Mouse (Mus musculus): ENCODE data around the gene Eef2k.
A peak's percentile ranks its signal among the peaks of the same experiment; 100 is the strongest.
"Not testable (repeated sequence)": the region's sequence is repeated elsewhere in the genome, so short reads cannot be mapped to it uniquely, and the experiment has no call there.

Gene Eef2k

GRCm38 (mm10) chr7:120881451-120881850, 38.8 kb downstream of the Eef2k start:
- no peak for DNase-seq (ENCODE audit: low spot score)

GRCm38 (mm10) chr7:120882674-120883073, 40.0 kb downstream of the Eef2k start:
- no peak for DNase-seq (ENCODE audit: low spot score)

GRCm38 (mm10) chr7:120883523-120884290, 41.1 kb downstream of the Eef2k start:
- DNase-seq (ENCODE audit: low spot score) = no peak

- DNase-seq (ENCODE audit: low spot score) = no peak
Measured at GRCm38 (mm10) chr7:120884746-120885145, 42.1 kb downstream of the Eef2k start.

- no peak for DNase-seq (ENCODE audit: low spot score)
Measured at GRCm38 (mm10) chr7:120893123-120893522, 50.5 kb downstream of the Eef2k start.

- DNase-seq (ENCODE audit: low spot score) = no peak
Measured at GRCm38 (mm10) chr7:120897054-120897453, 54.4 kb downstream of the Eef2k start.

- no peak for DNase-seq (ENCODE audit: low spot score)
Measured at GRCm38 (mm10) chr7:120897711-120898335, 55.2 kb downstream of the Eef2k start.

- DNase-seq (ENCODE audit: low spot score) = no peak
Measured at GRCm38 (mm10) chr7:120900191-120900590, 57.6 kb downstream of the Eef2k start.

- DNase-seq (ENCODE audit: low spot score) = no peak
Measured at GRCm38 (mm10) chr7:120901701-120902100, 59.1 kb downstream of the Eef2k start.

GRCm38 (mm10) chr7:120902931-120903330, 60.3 kb downstream of the Eef2k start:
- no peak for DNase-seq (ENCODE audit: low spot score)

GRCm38 (mm10) chr7:120910172-120910571, 67.5 kb downstream of the Eef2k start:
- DNase-seq (ENCODE audit: low spot score) = peak; percentile 52

- not testable (repeated sequence) for DNase-seq (ENCODE audit: low spot score)
Measured at GRCm38 (mm10) chr7:120911268-120911667, 68.6 kb downstream of the Eef2k start.

- no peak for DNase-seq (ENCODE audit: low spot score)
Measured at GRCm38 (mm10) chr7:120913332-120913731, 70.7 kb downstream of the Eef2k start.

- no peak for DNase-seq (ENCODE audit: low spot score)
Measured at GRCm38 (mm10) chr7:120916262-120916875, 73.7 kb downstream of the Eef2k start.

- no peak for DNase-seq (ENCODE audit: low spot score)
Measured at GRCm38 (mm10) chr7:120917279-120917591, 74.6 kb downstream of the Eef2k start.

GRCm38 (mm10) chr7:120917592-120918461, 75.2 kb downstream of the Eef2k start, which contains the start of gene Polr3e:
Gene Polr3e, plus strand, starts transcription at chr7:120917744.
- peak; percentile 98 for DNase-seq (ENCODE audit: low spot score)

GRCm38 (mm10) chr7:120918526-120918962, 75.9 kb downstream of the Eef2k start:
- DNase-seq (ENCODE audit: low spot score) = peak; percentile 64

- no peak for DNase-seq (ENCODE audit: low spot score)
Measured at GRCm38 (mm10) chr7:120933110-120933509, 90.5 kb downstream of the Eef2k start.

GRCm38 (mm10) chr7:120933680-120934195, 91.1 kb downstream of the Eef2k start:
- no peak for DNase-seq (ENCODE audit: low spot score)

- no peak for DNase-seq (ENCODE audit: low spot score)
Measured at GRCm38 (mm10) chr7:120934716-120935115, 92.1 kb downstream of the Eef2k start.

GRCm38 (mm10) chr7:120936522-120936921, 93.9 kb downstream of the Eef2k start:
- DNase-seq (ENCODE audit: low spot score) = no peak

GRCm38 (mm10) chr7:120938206-120938605, 95.6 kb downstream of the Eef2k start:
- DNase-seq (ENCODE audit: low spot score) = no peak
